Mouse (Mus musculus) kidney, adult 2 months (tissue): Measurements from ENCODE around the gene Ghrh.

Source experiments
- CTCF ChIP-seq: fragments of 200-500 bp; conservative IDR thresholded peaks from 2 replicates; pipeline ENCODE4 v1.5.1; 2011; ENCODE audit warnings: low read depth, mild to moderate bottlenecking, control low read depth, low read length, moderate library complexity, mixed read lengths; ENCODE audit not compliant: insufficient read depth, insufficient read length
- POLR2A ChIP-seq: fragments of 200-500 bp; IDR thresholded peaks from one replicate; pipeline ENCODE4 v1.6.1; 2011; ENCODE audit warnings: low read depth, low read length, control low read depth

GRCm38 (mm10) chr2:157308273-157308917 is 38.9 kb downstream of the Ghrh start:
- TF ChIP-seq CTCF (no peak), POLR2A (no peak)
